Mouse (Mus musculus): ENCODE results near the gene Git2. TPM values are rescaled to one million over a fixed set of nuclear protein-coding genes. Genes with fewer than 3 reads are reported as not detected.

Git2 gene
- polyA plus RNA-seq, 1 experiment from 2014 or later, result 49.8 TPM

- ATAC-seq, result no peak
- H3K4me1 ChIP-seq (replicated peaks), result peaks cover 32% of the 10 kb centered on the region
- no peaks in the 10 kb centered on the region for H3K27me3 ChIP-seq
- H3K27ac ChIP-seq, result 0 out of 2 replicates have a peak overlapping the region, but pooled peaks have one; percentile 52
- H3K9ac ChIP-seq (replicated peaks), result no peak overlapping the region
- H3K36me3 ChIP-seq, result peaks cover 69% of the 10 kb centered on the region
- WGBS, result 41% methylated on average over 9 of the region's 9 CpGs
- H3K4me3 ChIP-seq (replicated peaks), result no peak overlapping the region
- no peaks in the 10 kb centered on the region for H3K9me3 ChIP-seq
- H3K4me2 ChIP-seq (replicated peaks), result no peak overlapping the region
Observed at GRCm38 (mm10) chr5:114795231-114795630, 19.9 kb upstream of the Git2 start.

- no peak for ATAC-seq
- peaks cover 66% of the 10 kb centered on the region for H3K36me3 ChIP-seq
- H3K4me2 ChIP-seq (replicated peaks), result no peak overlapping the region
- H3K4me1 ChIP-seq (replicated peaks), result peaks cover 32% of the 10 kb centered on the region
- 0 out of 2 replicates have a peak overlapping the region, but pooled peaks have one; percentile 52 for H3K27ac ChIP-seq
- H3K4me3 ChIP-seq (replicated peaks), result no peak overlapping the region
- no peaks in the 10 kb centered on the region for H3K27me3 ChIP-seq
- H3K9ac ChIP-seq (replicated peaks), result no peak overlapping the region; the same call in 1 of the 2 replicates
- H3K9me3 ChIP-seq, result no peaks in the 10 kb centered on the region
- 64% methylated on average over 4 of the region's 4 CpGs for WGBS
Observed at GRCm38 (mm10) chr5:114794609-114795008, 19.3 kb upstream of the Git2 start.

GRCm38 (mm10) chr5:114793317-114793716 lies 18.0 kb upstream of the Git2 start:
- no peaks in the 10 kb centered on the region for H3K9me3 ChIP-seq
- no peaks in the 10 kb centered on the region for H3K27me3 ChIP-seq
- H3K27ac ChIP-seq, result no peak overlapping the region
- 65% methylated on average over 7 of the region's 7 CpGs for WGBS
- no peak overlapping the region for H3K9ac ChIP-seq (replicated peaks)
- peaks cover 32% of the 10 kb centered on the region for H3K4me1 ChIP-seq (replicated peaks)
- H3K36me3 ChIP-seq, result peaks cover 66% of the 10 kb centered on the region
- H3K4me2 ChIP-seq (replicated peaks), result no peak overlapping the region
- no peak for ATAC-seq
- H3K4me3 ChIP-seq (replicated peaks), result no peak overlapping the region

- Histone ChIP-seq H3K36me3 (peaks cover 42% of the 10 kb centered on the region), H3K27ac (no peak overlapping the region), H3K9me3 (no peaks in the 10 kb centered on the region), H3K27me3 (no peaks in the 10 kb centered on the region), H3K4me1 (replicated peaks) (peaks cover 29% of the 10 kb centered on the region), H3K4me2 (replicated peaks) (no peak overlapping the region), H3K4me3 (replicated peaks) (no peak overlapping the region), H3K9ac (replicated peaks) (no peak overlapping the region)
- WGBS, result 80% methylated on average over 5 of the region's 5 CpGs
- no peak for ATAC-seq
Observed at GRCm38 (mm10) chr5:114785196-114785595, 9.9 kb upstream of the Git2 start.

- Histone ChIP-seq H3K9ac (replicated peaks) (no peak overlapping the region), H3K4me2 (replicated peaks) (no peak overlapping the region), H3K4me3 (replicated peaks) (no peak overlapping the region), H3K36me3 (peaks cover 42% of the 10 kb centered on the region), H3K27ac (no peak overlapping the region), H3K27me3 (no peaks in the 10 kb centered on the region), H3K4me1 (replicated peaks) (peaks cover 34% of the 10 kb centered on the region), H3K9me3 (no peaks in the 10 kb centered on the region)
- 87% methylated on average over 16 of the region's 16 CpGs for WGBS
- no peak for ATAC-seq
Observed at GRCm38 (mm10) chr5:114784622-114785165, 9.4 kb upstream of the Git2 start.

- ATAC-seq, result no peak
- Histone ChIP-seq H3K27ac (no peak overlapping the region), H3K4me1 (replicated peaks) (peaks cover 44% of the 10 kb centered on the region), H3K4me2 (replicated peaks) (no peak overlapping the region), H3K27me3 (no peaks in the 10 kb centered on the region), H3K9me3 (no peaks in the 10 kb centered on the region), H3K36me3 (peaks cover 31% of the 10 kb centered on the region), H3K4me3 (replicated peaks) (no peak overlapping the region), H3K9ac (replicated peaks) (no peak overlapping the region)
- WGBS, result 87% methylated on average over 12 of the region's 12 CpGs
Observed at GRCm38 (mm10) chr5:114783405-114784163, 8.3 kb upstream of the Git2 start.

GRCm38 (mm10) chr5:114782991-114783390 lies 7.7 kb upstream of the Git2 start:
- Histone ChIP-seq H3K27ac (no peak overlapping the region), H3K36me3 (peaks cover 26% of the 10 kb centered on the region), H3K4me2 (replicated peaks) (no peak overlapping the region), H3K9me3 (no peaks in the 10 kb centered on the region), H3K27me3 (no peaks in the 10 kb centered on the region), H3K4me1 (replicated peaks) (peaks cover 50% of the 10 kb centered on the region), H3K9ac (replicated peaks) (no peak overlapping the region), H3K4me3 (replicated peaks) (no peak overlapping the region)
- ATAC-seq, result no peak
- whole genome bisulfite sequencing, result 92% methylated on average over 9 of the region's 9 CpGs

- 87% methylated on average over 7 of the region's 7 CpGs for WGBS
- no peak for ATAC-seq
- H3K27me3 ChIP-seq, result no peaks in the 10 kb centered on the region
- H3K9ac ChIP-seq (replicated peaks), result no peak overlapping the region
- no peak overlapping the region for H3K27ac ChIP-seq
- H3K4me1 ChIP-seq (replicated peaks), result peaks cover 68% of the 10 kb centered on the region
- no peak overlapping the region for H3K4me2 ChIP-seq (replicated peaks)
- H3K9me3 ChIP-seq, result no peaks in the 10 kb centered on the region
- peaks cover 5% of the 10 kb centered on the region for H3K36me3 ChIP-seq
- no peak overlapping the region for H3K4me3 ChIP-seq (replicated peaks)
Observed at GRCm38 (mm10) chr5:114780912-114781311, 5.6 kb upstream of the Git2 start.

- no peak overlapping the region for H3K9ac ChIP-seq (replicated peaks)
- WGBS, result 90% methylated on average over 7 of the region's 7 CpGs
- H3K27me3 ChIP-seq, result no peaks in the 10 kb centered on the region
- H3K9me3 ChIP-seq, result no peaks in the 10 kb centered on the region
- H3K4me3 ChIP-seq (replicated peaks), result no peak overlapping the region
- H3K4me1 ChIP-seq (replicated peaks), result peaks cover 65% of the 10 kb centered on the region
- H3K36me3 ChIP-seq, result 0 out of 2 replicates have a peak, but pooled peaks cover 3% of the 10 kb centered on the region
- H3K27ac ChIP-seq, result no peak overlapping the region
- ATAC-seq, result no peak
- H3K4me2 ChIP-seq (replicated peaks), result 0 out of 2 replicates have a peak overlapping the region, but pooled peaks have one; percentile 3
Observed at GRCm38 (mm10) chr5:114779956-114780489, 4.7 kb upstream of the Git2 start.

- Histone ChIP-seq H3K4me1 (replicated peaks) (peaks cover 72% of the 10 kb centered on the region), H3K4me3 (replicated peaks) (peak overlapping the region; percentile 99), H3K27ac (no peak overlapping the region), H3K4me2 (replicated peaks) (peak overlapping the region; percentile 91), H3K27me3 (no peaks in the 10 kb centered on the region), H3K36me3 (no peaks in the 10 kb centered on the region), H3K9ac (replicated peaks) (peak overlapping the region; percentile 46), H3K9me3 (no peaks in the 10 kb centered on the region)
- no peak for ATAC-seq
- WGBS, result 66% methylated on average over 7 of the region's 7 CpGs
Observed at GRCm38 (mm10) chr5:114776174-114776573, 857 bp upstream of the Git2 start.

- H3K9ac ChIP-seq (replicated peaks), result peak within 1 kb of the TSS; percentile 98
- H3K9me3 ChIP-seq, result no peaks in the 10 kb centered on the region
- ATAC-seq, result peak; percentile 89
- H3K27ac ChIP-seq, result peak within 1 kb of the TSS; percentile 94
- H3K4me2 ChIP-seq (replicated peaks), result peak within 1 kb of the TSS; percentile 91
- no peaks in the 10 kb centered on the region for H3K36me3 ChIP-seq
- WGBS, result under 1% methylated on average over 69 of the region's 73 CpGs
- peaks cover 67% of the 10 kb centered on the region for H3K4me1 ChIP-seq (replicated peaks)
- no peaks in the 10 kb centered on the region for H3K27me3 ChIP-seq
- peak within 1 kb of the TSS; percentile 99 for H3K4me3 ChIP-seq (replicated peaks)
Observed at GRCm38 (mm10) chr5:114774403-114775051, 790 bp downstream of the Git2 start, which contains the start of gene Ankrd13a. TSS of gene Ankrd13a (plus strand) at chr5:114774677.

- 0 out of 2 replicates have a peak, but pooled peaks have one; percentile 3 for ATAC-seq
- H3K4me3 ChIP-seq (replicated peaks), result peak overlapping the region; percentile 99
- H3K9me3 ChIP-seq, result no peaks in the 10 kb centered on the region
- H3K4me2 ChIP-seq (replicated peaks), result peak overlapping the region; percentile 91
- H3K36me3 ChIP-seq, result no peaks in the 10 kb centered on the region
- H3K27ac ChIP-seq, result peak overlapping the region; percentile 94
- WGBS, result 1% methylated on average over 11 of the region's 11 CpGs
- peak overlapping the region; percentile 98 for H3K9ac ChIP-seq (replicated peaks)
- peaks cover 61% of the 10 kb centered on the region for H3K4me1 ChIP-seq (replicated peaks)
- H3K27me3 ChIP-seq, result no peaks in the 10 kb centered on the region
Observed at GRCm38 (mm10) chr5:114773780-114774179, 1.5 kb downstream of the Git2 start.
